Mouse (Mus musculus): ENCODE measurements at regions not wholly inside any gene's neighbourhood (a gene's known extent, or its start where the extent isn't known, plus 50 kb on each side); places are given as distances from the start of the nearest gene placed in this dataset.

DNA sequence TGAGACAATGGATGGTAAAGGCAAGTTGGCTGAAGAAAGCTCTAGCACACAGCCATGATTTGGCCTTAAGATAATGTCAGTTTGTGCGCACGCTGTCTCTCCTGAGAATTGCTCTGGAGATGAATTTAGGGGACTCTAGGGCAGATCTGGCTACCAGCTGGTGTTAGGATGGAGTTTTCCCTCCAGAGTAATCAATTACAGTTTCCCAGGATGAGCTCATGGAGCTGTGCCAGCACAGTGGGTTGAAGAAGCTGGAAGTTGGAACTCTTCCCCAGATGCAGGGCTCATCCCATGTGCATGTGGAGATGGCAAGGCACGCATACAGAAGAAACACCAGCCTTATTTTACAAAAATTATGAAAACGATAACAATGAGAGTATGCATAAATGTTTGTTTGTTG, 481.0 kb downstream of the Gm826 start:
- no peak for TF ChIP-seq CTCF (conservative IDR thresholded peaks at IDR 0.05 in 1 of 2, IDR thresholded peaks at IDR 0.05 in 1 of 2; ENCODE audit: low read depth in 2 of 2, low read length in 2 of 2)
- TF ChIP-seq ZC3H11A (IDR thresholded peaks at IDR 0.05; ENCODE audit: low read depth, low read length): no peak
- TF ChIP-seq TCF12 (IDR thresholded peaks at IDR 0.05; ENCODE audit: low read depth, low read length): no peak
- no peak for TF ChIP-seq EP300 (IDR thresholded peaks at IDR 0.05; ENCODE audit: low read length)
- TF ChIP-seq USF2 (conservative IDR thresholded peaks at IDR 0.05; ENCODE audit: low read depth, low read length): no peak
- TF ChIP-seq CHD1 (IDR thresholded peaks at IDR 0.05; ENCODE audit: low read depth, low read length): no peak
- TF ChIP-seq MAX (IDR thresholded peaks at IDR 0.05; ENCODE audit: low read length): no peak
- TF ChIP-seq ZNF384 (IDR thresholded peaks at IDR 0.05; ENCODE audit: low read depth, low read length): no peak
